Mouse (Mus musculus): Measurements from ENCODE around the gene Setd1b.

The Setd1b gene

DNA sequence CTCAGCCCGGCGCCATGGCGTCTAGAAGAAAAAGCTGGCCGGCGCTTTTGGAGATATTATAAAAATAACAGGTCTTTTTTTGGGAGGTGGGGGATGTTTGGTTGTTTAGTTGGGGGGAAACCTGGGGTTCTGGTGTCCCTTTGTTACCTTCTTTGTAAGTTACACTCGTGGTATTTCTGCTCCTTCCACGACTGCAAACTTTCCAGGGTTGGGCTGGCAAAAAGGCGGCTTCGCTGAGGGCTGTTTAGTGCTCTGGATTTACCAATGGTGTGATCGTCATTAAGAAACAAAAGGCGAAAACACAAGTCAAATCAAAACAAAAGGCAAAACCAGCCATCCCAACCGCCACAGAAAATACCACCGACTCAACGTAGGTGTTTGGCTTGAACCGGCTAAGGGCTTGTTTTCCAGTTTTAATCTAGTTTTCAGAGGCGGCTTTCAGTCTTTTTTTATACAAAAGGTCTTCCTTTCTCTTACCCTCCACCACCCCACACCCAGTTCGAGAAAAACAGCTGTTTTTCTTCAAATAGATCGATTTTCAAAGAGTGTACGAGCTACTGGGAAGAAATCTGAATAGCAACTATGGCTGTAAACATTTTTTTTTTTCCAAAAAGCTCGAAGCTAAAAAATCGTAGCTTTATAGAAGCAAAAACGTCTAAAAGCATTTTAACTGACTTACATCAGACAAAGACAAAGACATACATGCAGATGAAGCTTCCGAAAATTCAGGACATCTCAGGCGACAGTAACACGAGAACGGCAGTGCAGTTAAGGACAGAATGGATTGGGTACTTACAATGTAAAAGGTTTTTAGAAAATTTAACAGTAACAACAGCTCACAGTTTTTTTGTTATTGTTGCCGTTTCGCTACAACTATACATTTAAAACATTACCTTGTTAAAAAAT lies 2.0 kb upstream of the Setd1b start:
- DNase-seq (ENCODE audit: low spot score in 2 of 2), result peak in 1 of 2 experiments; percentile 32

DNA sequence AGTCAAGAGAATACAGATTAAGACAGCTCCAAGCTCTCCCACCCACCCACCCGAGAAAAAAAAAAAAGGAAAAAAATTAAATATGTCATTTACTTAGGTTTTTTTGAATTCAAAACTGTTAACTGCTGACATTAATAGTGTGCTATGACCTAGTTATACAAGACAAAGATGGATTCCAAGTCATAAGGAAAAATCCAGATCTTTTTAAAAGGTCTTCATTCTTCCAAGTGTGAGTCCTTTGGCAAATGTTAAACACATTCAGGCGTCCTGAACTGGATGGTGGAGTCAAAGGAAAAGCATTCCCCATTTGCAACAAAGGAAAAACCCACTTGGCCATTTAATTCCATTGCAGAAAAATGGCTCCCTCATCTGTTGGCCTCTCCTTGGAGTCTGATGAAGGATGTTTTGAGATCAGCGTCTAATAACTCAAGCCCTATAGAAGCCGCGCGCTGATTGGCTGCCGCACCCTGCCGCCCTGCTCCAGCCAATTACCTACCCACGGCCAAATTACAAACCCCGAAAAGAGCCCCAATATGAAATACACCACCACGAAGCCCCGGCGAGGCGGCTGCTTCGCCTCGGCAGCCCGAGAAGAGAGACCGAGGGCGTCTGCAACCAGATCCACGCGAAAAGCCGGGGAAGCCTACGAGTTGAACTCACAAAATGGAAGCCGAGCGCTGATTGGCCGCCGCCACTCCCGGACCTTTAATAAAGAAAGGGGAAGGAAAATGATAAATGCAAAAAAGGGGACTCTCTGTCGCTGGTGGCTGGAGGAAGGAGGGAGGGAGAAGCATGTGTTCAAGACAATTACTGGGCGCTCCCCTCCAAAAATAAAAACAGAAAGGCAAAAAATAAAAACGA lies 1.1 kb upstream of the Setd1b start:
- peak; percentile 93 to 97 for DNase-seq (ENCODE audit: low spot score in 2 of 2)

DNA sequence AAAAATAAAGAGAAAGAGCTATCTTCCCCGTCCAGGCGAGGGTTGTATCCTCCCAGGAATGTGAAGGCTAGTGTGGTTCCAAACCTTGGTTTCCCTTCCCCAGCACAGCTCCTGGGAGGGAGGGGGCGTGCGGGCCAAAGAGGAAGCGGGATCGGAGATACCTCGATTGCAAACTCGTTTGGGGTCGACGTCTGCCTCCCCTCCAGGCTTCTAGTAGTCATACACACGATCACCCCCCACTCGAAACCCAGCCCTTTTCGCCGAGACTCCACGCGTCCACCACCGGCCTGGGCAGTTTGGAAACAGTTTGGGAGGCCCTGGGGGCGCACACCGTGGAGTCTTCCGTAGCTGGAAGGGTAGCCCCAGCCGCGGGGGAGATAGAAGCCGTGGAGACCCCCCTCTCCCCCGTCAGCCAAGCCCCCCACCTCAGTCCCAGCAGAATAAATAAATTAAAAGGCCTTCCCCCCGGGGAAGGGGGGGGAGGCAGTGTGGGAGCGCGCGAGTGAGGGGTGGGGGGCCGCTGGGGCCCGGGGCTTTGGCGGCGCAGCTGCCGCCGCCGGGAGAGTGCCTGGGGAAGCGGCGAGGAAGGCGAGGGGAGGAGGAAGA lies 335 bp upstream of the Setd1b start:
- DNase-seq (ENCODE audit: low spot score in 2 of 2), result peak; percentile 73 to 78

DNA sequence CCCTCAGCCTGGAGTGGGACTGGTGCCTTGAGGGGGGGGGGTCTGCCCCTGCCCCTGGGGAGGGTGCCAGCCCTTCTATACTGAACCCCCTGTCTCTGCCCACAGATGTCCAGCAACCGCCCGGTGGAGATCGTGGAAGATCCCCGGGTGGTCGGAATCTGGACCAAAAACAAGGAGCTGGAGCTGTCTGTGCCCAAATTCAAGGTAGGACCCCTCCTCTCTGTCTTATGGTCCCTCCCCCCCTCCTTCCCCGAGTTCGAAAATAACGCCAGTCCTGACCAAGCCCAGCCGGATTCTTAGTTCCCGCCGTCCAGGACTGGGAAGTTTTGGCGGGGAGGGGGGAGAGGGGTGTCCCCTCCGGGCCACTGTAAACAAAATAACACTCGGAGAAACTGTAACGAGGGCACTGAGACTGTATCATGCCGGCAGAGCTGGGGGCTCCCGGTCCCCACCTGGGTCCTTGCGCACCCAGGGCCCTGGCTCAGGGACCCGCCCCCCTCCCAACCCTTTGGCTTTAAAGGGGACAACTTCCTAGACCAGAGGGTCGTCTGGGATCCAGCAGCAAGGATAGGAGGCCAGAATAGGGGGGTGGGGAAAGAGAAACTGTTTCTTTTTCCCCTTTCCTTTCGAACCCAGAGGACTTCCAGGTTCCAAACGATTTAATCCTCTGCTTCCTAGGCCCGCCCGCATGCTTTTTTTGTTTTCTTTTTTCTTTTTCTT lies 1.4 kb downstream of the Setd1b start:
- peak in 1 of 2 experiments; percentile 36 for DNase-seq (ENCODE audit: low spot score in 2 of 2)

DNA sequence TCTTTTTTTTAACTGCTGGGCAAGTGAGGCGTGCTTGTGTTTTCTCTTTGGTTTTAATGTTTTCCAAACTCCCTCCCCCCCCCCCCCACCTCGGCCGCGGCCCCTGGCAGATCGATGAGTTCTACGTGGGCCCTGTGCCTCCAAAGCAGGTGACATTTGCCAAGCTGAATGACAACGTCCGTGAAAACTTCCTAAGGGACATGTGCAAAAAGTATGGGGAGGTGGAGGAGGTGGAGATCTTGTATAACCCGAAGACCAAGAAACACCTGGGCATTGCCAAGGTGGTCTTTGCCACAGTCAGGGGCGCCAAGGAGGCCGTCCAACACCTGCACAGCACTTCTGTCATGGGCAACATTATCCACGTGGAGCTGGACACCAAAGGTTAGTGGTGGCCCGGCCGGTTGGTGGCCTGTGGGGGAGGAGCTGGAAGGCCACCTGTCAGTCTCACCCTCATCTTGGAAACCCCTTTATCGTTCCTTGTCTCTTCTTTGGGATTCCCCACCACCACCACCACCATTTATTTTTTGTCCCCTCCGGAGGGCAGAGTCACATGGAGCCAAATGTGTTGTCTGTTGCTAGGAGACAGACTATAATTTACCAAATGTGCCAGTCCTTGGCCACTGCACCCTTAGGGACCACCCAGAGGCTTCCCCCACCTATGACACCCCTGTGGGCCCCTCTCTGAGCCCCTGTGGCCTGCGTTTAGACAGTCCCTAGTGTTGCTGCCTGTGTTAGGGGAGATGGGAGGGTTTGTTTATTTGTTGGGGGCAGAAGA lies 2.2 kb downstream of the Setd1b start:
- peak in 1 of 2 experiments; percentile 25 for DNase-seq (ENCODE audit: low spot score in 2 of 2)

DNA sequence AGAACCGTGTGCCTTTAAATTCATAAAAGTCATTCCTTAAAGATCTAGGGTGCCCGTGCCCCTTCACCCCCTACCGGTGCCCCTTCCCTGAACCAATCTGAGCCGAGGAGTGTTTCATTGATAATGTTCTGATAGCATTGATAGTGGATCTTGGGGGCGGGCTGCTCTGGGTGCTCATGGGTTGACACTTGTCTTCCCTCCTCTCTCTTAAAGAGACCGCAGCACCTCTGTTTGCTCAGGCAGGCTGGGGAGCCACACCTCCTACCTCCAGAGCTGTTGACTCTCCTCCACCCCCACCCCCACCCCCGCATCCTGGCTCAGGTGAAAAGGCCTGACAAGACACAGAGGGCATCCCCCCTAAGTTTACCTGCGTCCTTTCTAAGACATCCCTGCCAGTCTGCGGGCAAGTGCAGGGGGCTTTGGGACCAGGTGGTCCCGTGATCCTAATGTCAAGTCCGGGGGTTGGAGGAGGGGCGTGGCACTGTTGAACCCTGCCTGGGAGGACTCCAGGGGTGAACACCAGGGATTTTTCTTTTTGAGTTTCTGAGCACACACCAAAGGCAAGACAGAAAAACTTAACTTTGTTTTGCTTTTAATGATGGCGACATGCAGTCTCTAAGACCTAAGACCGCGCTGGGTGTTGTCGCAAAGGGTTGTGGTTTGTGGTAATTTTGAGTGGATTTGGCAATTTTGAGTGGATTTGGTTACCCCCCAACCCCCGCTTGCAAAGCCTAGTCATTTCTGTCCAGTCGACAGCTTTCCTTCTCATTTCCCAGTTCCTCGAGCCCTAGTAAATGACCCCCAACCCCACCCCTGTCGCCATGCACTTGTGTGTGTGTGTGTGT lies 3.0 kb downstream of the Setd1b start:
- peak in 1 of 2 experiments; percentile 31 for DNase-seq (ENCODE audit: low spot score in 2 of 2)

DNA sequence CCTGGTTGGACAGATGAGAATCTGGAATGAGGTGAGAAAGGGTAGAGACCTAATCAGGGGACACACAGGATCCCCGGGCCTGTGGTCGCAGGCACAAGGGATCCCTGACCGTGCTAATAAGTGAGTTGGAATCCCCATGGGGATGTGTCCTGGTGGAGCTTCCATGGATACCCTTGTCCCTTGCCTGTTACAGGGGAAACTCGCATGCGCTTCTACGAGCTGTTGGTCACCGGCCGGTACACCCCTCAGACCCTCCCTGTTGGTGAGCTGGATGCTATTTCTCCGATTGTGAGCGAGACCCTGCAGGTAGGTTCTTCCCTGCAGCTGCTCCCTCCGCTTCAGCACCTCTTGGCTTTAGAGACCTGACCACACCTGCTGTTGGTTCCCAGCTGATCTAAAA lies 4.4 kb downstream of the Setd1b start:
- no peak for DNase-seq (ENCODE audit: low spot score in 2 of 2)

DNA sequence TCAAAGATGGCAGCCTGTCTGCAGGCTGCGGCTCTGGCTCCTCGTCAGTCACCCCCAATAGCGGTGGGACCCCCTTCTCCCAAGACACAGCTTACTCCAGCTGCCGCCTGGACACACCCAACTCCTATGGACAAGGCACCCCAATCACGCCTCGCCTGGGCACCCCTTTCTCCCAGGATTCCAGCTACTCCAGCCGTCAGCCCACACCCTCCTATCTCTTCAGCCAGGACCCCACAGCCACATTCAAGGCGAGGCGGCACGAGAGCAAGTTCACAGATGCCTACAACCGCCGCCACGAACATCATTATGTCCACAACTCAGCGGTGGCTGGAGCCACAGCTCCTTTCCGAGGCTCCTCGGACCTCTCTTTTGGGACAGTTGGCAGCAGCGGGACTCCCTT lies 5.6 kb downstream of the Setd1b start:
- peak in 1 of 2 experiments; percentile 24 for DNase-seq (ENCODE audit: low spot score in 2 of 2)

DNA sequence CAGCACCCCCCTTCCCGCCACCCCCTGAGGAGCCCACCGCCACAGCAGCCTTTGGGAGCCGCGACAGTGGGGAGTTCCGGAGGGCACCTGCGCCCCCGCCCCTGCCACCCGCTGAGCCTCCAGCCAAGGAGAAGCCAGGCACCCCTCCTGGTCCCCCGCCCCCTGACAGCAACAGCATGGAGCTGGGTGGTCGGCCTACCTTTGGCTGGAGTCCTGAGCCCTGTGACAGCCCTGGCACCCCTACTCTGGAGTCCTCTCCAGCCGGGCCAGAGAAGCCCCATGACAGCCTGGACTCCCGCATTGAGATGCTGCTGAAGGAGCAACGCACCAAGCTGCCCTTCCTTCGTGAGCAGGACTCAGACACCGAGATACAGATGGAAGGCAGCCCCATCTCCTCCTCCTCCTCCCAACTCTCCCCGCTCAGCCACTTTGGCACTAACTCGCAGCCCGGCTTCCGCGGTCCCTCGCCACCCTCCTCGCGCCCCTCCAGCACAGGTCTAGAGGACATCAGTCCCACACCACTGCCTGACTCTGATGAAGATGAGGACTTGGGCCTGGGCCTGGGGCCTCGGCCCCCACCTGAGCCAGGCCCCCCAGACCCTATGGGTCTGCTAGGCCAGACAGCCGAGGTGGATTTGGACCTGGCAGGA lies 6.2 kb downstream of the Setd1b start:
- peak in 1 of 2 experiments; percentile 31 for DNase-seq (ENCODE audit: low spot score in 2 of 2)

DNA sequence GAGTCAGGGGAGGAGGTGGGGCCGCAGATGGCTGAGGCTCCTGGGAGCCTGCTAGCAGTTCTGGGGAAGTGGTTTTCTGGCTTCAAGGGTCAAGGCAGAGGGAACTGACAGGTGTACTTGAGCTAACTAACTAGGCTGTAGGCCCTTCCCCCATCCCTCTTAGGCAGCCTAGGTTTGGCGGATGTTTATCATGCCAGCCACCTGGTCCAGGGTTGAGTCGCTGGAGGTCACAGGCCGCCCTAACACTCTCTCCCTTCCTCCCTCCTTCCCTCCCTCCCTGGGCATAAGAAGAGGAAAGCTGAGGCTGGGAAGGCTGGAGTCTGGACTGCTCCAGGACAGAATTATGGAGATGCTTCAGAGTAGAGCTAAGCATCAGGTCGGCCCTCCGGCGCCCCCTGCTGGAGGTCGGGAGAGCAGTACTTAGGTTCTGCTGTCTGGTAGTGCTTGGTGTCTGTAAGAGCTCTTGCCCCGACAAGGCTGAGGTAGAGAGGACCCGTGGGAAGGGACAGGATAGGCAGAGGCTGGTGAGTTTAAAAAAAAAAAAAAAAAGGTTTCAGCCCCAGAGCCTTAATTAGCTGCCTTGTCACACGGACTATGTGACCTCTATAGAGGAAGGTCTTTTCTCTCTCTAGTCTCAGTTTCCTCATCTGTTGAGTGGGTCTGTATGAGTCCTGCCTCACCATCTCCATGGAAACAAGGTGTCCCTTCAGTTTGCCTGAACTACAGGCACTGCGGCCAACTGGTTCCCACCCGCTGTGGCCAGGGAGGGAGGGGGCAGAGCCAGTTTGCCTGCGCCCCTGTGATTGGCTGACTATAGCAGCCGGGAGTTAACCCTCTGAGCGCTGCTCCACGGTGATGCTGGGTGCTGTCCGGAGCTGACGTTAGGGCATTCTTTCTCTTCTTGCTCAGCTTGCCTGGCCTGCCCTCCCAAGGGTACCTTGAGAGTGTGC lies 7.7 kb downstream of the Setd1b start:
- DNase-seq (ENCODE audit: low spot score in 2 of 2), result peak; percentile 92 to 94

DNA sequence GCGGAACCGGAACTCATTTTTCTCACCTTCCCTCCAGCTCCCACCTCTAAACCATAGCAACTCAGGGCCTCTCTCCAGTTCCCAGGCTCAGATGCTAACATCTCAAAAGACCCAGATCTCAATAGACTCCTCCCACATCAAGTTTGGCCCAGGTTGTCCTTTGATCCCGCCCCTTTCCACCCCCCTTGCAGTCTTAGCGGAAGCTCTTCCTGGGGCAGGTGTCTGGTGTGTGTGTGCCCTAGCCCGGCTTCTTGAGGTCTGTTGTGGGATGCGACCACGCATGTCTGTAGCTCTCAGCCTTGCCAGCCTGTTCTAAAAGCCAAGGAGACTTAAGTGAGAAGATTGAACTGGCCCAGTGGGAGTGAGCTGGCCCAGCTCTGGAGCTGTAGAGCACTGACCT lies 8.6 kb downstream of the Setd1b start:
- DNase-seq (ENCODE audit: low spot score in 2 of 2), result no peak

DNA sequence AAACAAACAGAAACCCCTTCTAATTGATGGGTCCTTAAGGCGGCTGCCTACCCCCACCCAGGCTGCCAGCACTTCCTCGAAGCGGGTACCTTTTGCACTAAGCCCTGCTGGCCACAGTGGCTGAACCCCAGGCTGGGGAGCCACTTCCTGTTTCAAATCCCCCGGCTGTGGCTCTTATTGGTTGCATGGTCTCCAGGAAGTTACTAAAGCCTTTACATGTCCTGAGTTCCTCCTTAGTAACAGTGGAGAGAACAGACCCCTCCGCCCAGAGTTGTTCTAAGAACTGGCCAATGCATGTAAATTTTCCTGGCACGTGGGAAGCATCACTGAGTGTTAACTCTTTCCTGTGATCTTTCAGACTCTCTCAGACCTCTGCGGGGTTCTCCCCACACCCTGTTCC lies 9.1 kb downstream of the Setd1b start:
- DNase-seq (ENCODE audit: low spot score in 2 of 2), result peak; percentile 63 to 65

DNA sequence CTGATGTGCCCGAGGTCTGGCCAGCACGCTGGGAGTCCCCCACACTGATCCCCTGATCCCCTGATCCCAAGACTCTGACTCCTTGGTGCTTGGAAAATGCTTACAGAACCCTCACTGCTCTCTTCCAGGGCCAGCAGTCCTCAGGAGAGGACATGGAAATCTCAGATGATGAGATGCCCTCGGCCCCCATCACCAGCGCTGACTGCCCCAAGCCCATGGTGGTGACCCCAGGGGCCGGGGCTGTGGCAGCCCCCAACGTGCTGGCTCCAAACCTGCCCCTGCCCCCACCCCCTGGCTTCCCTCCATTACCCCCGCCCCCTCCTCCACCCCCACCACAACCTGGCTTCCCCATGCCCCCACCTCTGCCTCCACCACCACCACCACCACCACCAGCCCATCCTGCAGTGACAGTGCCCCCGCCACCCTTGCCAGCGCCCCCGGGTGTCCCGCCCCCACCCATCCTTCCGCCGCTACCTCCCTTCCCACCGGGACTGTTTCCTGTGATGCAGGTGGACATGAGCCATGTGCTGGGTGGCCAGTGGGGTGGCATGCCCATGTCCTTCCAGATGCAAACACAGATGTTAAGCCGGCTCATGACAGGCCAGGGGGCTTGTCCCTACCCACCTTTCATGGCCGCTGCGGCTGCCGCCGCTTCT lies 9.8 kb downstream of the Setd1b start:
- DNase-seq (ENCODE audit: low spot score in 2 of 2), result no peak

DNA sequence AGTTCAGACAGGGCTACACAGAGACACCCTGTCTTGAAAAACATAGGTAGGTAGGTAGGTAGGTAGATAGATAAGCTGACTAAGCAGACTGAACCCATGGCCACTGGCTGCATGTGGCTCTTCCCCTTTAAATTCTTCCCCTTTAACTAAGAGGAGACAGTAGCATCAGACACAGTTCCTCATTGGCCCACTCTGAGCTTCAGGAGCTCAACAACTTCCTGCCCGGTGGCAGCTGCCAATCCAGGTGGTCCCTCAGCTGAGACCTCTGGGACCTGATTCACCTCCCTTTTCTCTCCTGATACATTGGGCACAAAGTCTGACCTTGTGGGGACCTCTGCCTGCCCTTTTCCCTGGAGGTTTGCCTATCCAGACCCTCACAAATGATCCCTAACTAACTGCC lies 10.9 kb downstream of the Setd1b start:
- DNase-seq (ENCODE audit: low spot score in 2 of 2), result no peak

DNA sequence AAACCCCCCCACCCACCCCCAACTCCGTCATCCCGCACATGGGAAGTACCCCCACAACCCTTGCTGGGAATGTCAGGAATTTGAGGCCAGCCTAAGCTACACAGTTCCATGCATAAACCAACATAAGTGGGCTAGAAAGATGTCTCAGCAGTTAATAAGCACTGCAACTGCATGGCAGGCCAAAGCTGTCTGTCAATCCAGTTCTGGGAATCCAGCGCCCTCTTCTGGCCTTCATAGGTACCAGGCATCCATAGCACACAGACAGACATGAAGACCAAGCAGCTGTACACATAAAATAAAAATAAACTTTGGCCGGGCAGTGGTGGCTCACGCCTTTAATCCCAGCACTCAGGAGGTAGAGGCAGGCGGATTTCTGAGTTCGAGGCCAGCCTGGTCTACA lies 13.4 kb downstream of the Setd1b start:
- peak; percentile 74 to 77 for DNase-seq (ENCODE audit: low spot score in 2 of 2)

DNA sequence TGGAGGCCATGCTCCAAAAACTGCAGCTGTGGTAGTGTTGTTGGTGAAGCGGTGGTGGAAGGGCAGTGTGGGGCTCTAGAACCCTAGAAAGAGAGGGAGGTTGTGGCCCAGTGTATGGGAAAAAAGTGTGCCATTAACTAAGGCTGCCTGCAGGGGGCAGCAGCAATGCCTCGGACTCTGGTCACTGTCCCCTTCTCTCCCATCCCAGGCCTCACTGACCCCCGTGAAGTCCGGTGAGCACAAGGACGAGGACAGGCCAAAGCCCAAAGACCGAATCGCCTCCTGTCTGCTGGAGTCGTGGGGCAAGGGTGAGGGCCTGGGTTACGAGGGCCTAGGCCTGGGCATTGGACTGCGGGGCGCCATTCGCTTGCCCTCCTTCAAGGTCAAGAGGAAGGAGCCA lies 14.8 kb downstream of the Setd1b start:
- no peak for DNase-seq (ENCODE audit: low spot score in 2 of 2)

DNA sequence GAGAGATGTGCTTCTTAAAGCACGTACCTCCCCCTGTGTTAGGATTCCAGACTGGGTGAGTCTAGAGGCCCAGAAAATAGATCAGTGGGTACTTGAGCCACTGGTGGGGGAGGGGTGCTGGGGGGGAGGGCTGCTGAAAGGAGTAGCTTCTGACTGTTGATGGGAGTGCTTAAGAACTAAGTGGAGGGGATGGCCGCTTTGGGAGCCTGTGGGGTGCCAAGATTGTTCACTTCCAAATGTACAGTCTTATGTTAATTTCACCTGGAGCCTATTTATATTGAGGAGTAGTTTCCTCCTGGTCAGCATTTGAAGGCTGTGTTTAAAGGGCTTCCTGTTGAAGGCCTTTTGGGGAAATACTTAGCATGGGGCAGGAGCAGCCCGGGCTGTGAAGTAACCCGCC lies 16.0 kb downstream of the Setd1b start:
- DNase-seq (ENCODE audit: low spot score in 2 of 2), result no peak

DNA sequence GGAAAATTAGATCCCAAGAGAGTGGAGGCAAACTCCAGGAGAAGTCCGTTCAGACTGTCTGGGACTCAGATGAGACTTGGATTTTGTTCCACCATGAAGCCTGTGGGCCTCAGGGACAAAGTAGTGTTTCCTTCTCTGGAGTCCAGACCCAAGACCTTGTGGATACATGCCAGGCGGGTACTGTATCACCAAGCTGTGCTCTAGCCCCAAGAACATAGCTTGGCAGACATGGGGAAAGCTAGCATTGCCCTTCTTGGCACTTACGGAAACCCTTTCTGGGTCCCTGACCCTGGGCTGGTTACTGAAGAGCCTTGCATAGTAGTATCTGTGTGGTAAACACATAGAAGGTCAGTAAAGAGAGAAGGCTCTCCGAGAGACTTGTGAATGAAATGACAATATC lies 17.5 kb downstream of the Setd1b start:
- no peak for DNase-seq (ENCODE audit: low spot score in 2 of 2)
